Mouse (Mus musculus): ENCODE measurements around the gene Grid1.

- TF ChIP-seq POLR2A (IDR thresholded peaks at IDR 0.05; ENCODE audit: insufficient read depth, low read depth, low read length) (no peak), CTCF (IDR thresholded peaks at IDR 0.05; ENCODE audit: insufficient read depth, low read depth, low read length) (no peak)
These were observed 365.5 kb downstream of the Grid1 start for GRCm38 (mm10) chr14:35185399-35185798.
